ENCODE assay signal across 8 mouse cellular contexts in genomic region chr7:79493915-79494314, GRCm38 (mm10). TPM values are rescaled to one million over a fixed set of nuclear protein-coding genes. Genes with fewer than 3 reads are reported as not detected.
A peak's percentile ranks its signal among the peaks of the same experiment; 100 is the strongest.
DNase-seq lines count a peak whose midpoint lies in the region; ATAC-seq and TF ChIP-seq lines count a peak whose summit lies in the region.
"Had no signal": no experiment of that assay in that cellular context is flagged by ENCODE, and none has a peak within 500 bp of the region (broad histone marks: within the 10 kb centered on the region; RNA-seq: fewer than 3 reads in every experiment).

No protein-coding gene starts in this region.

- H3K9ac ChIP-seq in embryonic facial prominence, embryonic 11.5 days (replicated peaks; ENCODE audit: low read length), result no peak overlapping the region
- H3K9ac ChIP-seq: neural tube, embryonic 12.5 days had no signal

- ATAC-seq in G1E (ENCODE audit: extremely low read depth, insufficient number of reproducible peaks, low FRiP score, poor library complexity, severe bottlenecking), result no peak
- ATAC-seq in embryonic facial prominence, embryonic 11.5 days (replicated peaks; ENCODE audit: insufficient number of reproducible peaks, low FRiP score, low TSS enrichment, low read depth), result no peak

- peak; percentile 73 to 77 for DNase-seq in left cerebral cortex, adult 2 months (ENCODE audit: extremely low spot score in 1 of 2, low spot score in 2 of 2)
- DNase-seq in left cerebral cortex, adult 11 months (ENCODE audit: low spot score), result no peak
- peak; percentile 25 for DNase-seq in G1E (ENCODE audit: low spot score)
- peak; percentile 65 for DNase-seq in adrenal gland, postnatal 14 days
- DNase-seq in embryonic facial prominence, embryonic 11.5 days (ENCODE audit: low spot score), result peak; percentile 66
- peak; percentile 76 to 79 for DNase-seq in left cerebral cortex, postnatal 25 days (ENCODE audit: low spot score in 2 of 2)
- peak; percentile 66 to 87 for DNase-seq in right cerebral cortex, adult 2 months (ENCODE audit: low spot score in 2 of 2)

- whole genome bisulfite sequencing in embryonic facial prominence, embryonic 11.5 days, result 7% methylated on average over 8 of the region's 8 CpGs

- intact Hi-C loops in left cerebral cortex, adult 2 months (cut with DNase I), result loop anchor here (2.0 kb wide), 1 partner anchor 235 kb away; no protein-coding TSS in a partner anchor
- intact Hi-C loops in left cerebral cortex, postnatal 25 days (cut with DNase I), result loop anchor here (1.0 to 5.0 kb wide), 2 partner anchors 101 to 233 kb away; no protein-coding TSS in a partner anchor

- peaks cover 48% of the 10 kb centered on the region for H3K27me3 ChIP-seq in G1E (ENCODE audit: insufficient read depth, low read length)
- peaks cover 38% of the 10 kb centered on the region for H3K27me3 ChIP-seq in embryonic facial prominence, embryonic 11.5 days (ENCODE audit: control insufficient read depth, insufficient read depth, low read length)

- peak; percentile 86 for TF ChIP-seq CTCF in left cerebral cortex, adult 2 months (IDR thresholded peaks at IDR 0.05)
- peak; percentile 51; the same call in 1 of the 2 replicates for TF ChIP-seq CTCF in G1E (IDR thresholded peaks at IDR 0.05; ENCODE audit: low read depth, low read length)

- no peaks in the 10 kb centered on the region for H3K36me3 ChIP-seq in G1E (replicated peaks)
- H3K36me3 ChIP-seq in embryonic facial prominence, embryonic 11.5 days (replicated peaks; ENCODE audit: control insufficient read depth, insufficient read depth, low read depth, low read length), result no peaks in the 10 kb centered on the region
- H3K36me3 ChIP-seq: neural tube, embryonic 12.5 days had no signal

- H3K9me3 ChIP-seq in G1E (replicated peaks), result no peaks in the 10 kb centered on the region
- no peaks in the 10 kb centered on the region for H3K9me3 ChIP-seq in embryonic facial prominence, embryonic 11.5 days (replicated peaks; ENCODE audit: control insufficient read depth, low read length)
- H3K9me3 ChIP-seq: neural tube, embryonic 12.5 days had no signal

- H3K4me3 ChIP-seq in left cerebral cortex, adult 2 months, result no peak overlapping the region
- no peak overlapping the region for H3K4me3 ChIP-seq in G1E (ENCODE audit: low read depth, low read length)
- H3K4me3 ChIP-seq in embryonic facial prominence, embryonic 11.5 days (ENCODE audit: low read depth, low read length), result no peak overlapping the region
- H3K4me3 ChIP-seq: neural tube, embryonic 12.5 days had no signal

- H3K4me1 ChIP-seq in G1E (ENCODE audit: insufficient read depth, low read depth, low read length), result peaks cover 7% of the 10 kb centered on the region
- no peaks in the 10 kb centered on the region; the same call in 1 of the 2 replicates for H3K4me1 ChIP-seq in embryonic facial prominence, embryonic 11.5 days (ENCODE audit: control insufficient read depth, insufficient read depth, low read length)

- H3K4me2 ChIP-seq in embryonic facial prominence, embryonic 11.5 days (ENCODE audit: low read depth, low read length), result no peak overlapping the region
- H3K4me2 ChIP-seq: neural tube, embryonic 12.5 days had no signal

- H3K27ac ChIP-seq in left cerebral cortex, adult 2 months, result no peak overlapping the region
- no peak overlapping the region for H3K27ac ChIP-seq in embryonic facial prominence, embryonic 11.5 days (replicated peaks; ENCODE audit: low read depth, low read length)
- H3K27ac ChIP-seq: neural tube, embryonic 12.5 days had no signal

RNA-seq across cellular contexts. Expression of gene Polg, which starts 27.8 kb away (rescaled TPM):
- 100 to 1,000 TPM in 1 of 2 experiments, 10 to 100 TPM in 1; 86.7 to 100 TPM for total RNA-seq in left cerebral cortex, adult 2 months (2021)
- 40.6 and 42.5 TPM in 2 replicates for total RNA-seq in G1E (2014; fragmentation: Nextera tagmentation)
- 140 and 152 TPM in 2 replicates for total RNA-seq in G1E (2017)
- 87.4 and 92.9 TPM in 2 replicates for polyA plus RNA-seq in G1E (2012)
- total RNA-seq in adrenal gland, postnatal 14 days (2021), result 71.1 and 79.2 TPM in 2 replicates
- polyA plus RNA-seq in embryonic facial prominence, embryonic 11.5 days (2014; fragmentation: Nextera tagmentation; extraction: Ambion mirVana), result 19.7 and 21.3 TPM in 2 replicates
- total RNA-seq in left cerebral cortex, postnatal 25 days (2021), result 10 to 100 TPM; 75.5 to 87.3 TPM
